Mouse (Mus musculus): ENCODE measurements around the gene Ezr.
"Not testable (repeated sequence)": the region's sequence is repeated elsewhere in the genome, so short reads cannot be mapped to it uniquely, and the experiment has no call there.

DNA sequence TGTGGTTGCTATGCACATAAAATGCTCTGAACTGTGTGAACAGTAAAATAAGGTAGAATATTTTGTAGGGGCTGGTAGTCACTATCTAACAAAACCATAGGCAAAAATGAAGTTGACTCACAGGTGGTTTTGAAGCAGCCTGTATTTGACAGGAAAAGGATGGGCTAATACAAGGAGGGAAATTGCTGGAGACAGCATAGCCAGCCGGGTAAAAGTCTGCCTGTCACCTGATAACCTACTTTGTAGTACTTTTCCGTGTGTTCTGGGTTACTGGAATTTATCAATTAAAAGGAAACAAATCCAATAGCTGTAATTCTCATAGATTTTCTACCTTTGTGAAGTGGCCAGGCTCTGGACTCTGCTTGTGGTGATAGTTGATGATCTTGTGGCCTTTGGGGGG, 69.1 kb downstream of the Ezr start:
- not testable (repeated sequence) for TF ChIP-seq GATA1 (IDR thresholded peaks at IDR 0.05; ENCODE audit: borderline replicate concordance, low read length); FLI1 (IDR thresholded peaks at IDR 0.05; ENCODE audit: low read length)

All from megakaryocyte, embryonic 14.5 days (primary cell).